Comparison of ENCODE assay signal across 15 mouse cellular contexts in the genomic region with DNA sequence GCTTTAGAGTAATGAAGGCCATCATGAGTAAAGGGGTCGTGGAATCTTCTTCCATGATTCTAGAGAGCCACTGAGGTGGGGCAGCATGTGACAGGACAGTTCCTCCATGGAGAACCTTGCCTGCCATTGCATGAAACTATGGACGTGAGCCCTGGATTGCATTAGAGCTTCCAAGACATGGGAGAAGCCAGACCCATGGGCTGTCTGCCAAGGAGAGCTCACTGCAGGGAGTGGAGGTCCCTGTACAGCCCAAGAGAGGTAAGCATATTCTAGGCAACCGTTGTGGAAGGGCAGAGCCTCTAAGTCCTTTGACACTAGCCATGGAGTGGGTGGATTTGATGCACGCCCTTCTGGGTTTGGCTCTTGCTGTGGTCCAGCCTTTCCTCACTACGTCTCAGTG. TPM values are rescaled to one million over a fixed set of nuclear protein-coding genes. Genes with fewer than 3 reads are reported as not detected.
DNase-seq lines count a peak whose midpoint lies in the region.
"Had no signal": no experiment of that assay in that cellular context is flagged by ENCODE, and none has a peak within 500 bp of the region (broad histone marks: within the 10 kb centered on the region; RNA-seq: fewer than 3 reads in every experiment).

No protein-coding gene starts in this region.

- peak; percentile 42 to 49 for DNase-seq in cerebellum, postnatal 10 days
- no peak for DNase-seq in cerebellum, adult 11-12 months
- DNase-seq in heart, adult 11 months = peak; percentile 61
- DNase-seq in heart, postnatal 36 days = no peak
- DNase-seq in MN1 (ENCODE audit: low spot score) = peak; percentile 58
- DNase-seq: adrenal gland, adult 2 months; adrenal gland, postnatal 10 days; adrenal gland, postnatal 25 days; B cell, adult 2 months; cerebellum, adult 11 months; cerebellum, adult 2 months; cerebellum, adult 9-10 months; cerebellum, postnatal 36 days; embryo, embryonic 11 days had no signal

- intact Hi-C loops in heart, postnatal 36 days (cut with DNase I) = no loop called here

RNA-seq across cellular contexts. Expression of gene Kcnj15, which starts 40.5 kb away (rescaled TPM):
- 1 to 10 TPM; 1.6 to 2.1 TPM for total RNA-seq in heart, postnatal 36 days (2021)
- total RNA-seq: common myeloid progenitor, adult 5-6 weeks had no signal

Comparison
In these comparisons a context has a peak if more than half of its experiments do, and no peak if none do; other contexts are left out.
1. DNase-seq: peak in cerebellum, postnatal 10 days (2 of 2), heart, adult 11 months (single experiment) and MN1 (single experiment); none in cerebellum, adult 11-12 months (single experiment) and heart, postnatal 36 days (0 of 2).